Mouse (Mus musculus): ENCODE measurements around the gene Zic2.
"Not testable (repeated sequence)": the region's sequence is repeated elsewhere in the genome, so short reads cannot be mapped to it uniquely, and the experiment has no call there.

Zic2 gene

GRCm38 (mm10) chr14:122461966-122462365, 13.3 kb upstream of the Zic2 start:
- DNase-seq (ENCODE audit: low read depth, low spot score), result no peak

DNA sequence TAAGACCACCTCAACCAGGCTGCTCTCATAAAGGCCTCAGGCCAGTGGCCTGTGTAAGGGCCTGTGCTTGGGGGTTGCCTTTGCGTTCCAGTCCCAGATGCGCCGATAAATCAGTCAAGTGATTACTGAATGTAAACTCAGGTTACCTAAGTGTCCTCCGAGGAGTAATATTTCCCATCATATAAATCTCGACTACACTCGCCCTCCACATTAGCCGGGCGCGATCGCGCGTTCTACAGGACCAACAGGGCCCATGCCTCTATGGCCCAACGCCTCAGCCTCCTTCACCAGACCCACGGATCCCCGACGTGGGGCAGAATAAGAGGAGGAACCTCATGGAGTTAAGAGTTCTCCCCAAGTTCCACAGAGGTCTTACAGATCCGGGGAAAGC, 12.6 kb upstream of the Zic2 start:
- no peak for DNase-seq (ENCODE audit: low read depth, low spot score)

DNA sequence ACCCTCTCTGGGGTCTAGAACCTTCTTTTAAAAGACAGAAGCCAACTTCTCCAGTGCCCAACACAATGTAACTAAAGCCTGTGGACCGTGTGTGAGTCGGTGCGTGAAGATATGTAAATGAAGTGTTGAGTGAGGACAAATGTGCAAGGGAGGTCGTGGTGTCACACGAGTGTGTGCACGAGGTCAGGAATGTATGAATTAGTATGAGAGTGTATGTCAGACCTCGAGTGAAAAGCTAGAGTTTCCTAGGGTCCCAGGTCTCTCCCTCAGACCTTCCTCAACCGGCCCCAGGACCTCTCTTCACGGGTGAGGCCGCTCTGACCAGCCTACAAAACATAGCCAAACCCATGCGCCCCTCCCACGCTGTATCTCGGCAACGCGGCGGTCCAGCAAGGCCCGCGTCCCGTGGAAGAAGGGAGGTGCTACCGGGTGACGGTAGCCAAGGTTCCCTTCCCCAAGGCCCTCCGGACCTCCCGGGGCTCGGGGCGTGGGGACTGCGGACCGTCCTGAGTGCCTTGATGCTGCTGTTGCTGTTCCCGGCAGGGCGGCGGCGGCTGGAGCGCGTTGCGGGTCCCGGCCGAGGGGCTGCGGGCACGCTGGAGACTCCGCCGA, 12.0 kb upstream of the Zic2 start:
- DNase-seq (ENCODE audit: low read depth, low spot score), result no peak

DNA sequence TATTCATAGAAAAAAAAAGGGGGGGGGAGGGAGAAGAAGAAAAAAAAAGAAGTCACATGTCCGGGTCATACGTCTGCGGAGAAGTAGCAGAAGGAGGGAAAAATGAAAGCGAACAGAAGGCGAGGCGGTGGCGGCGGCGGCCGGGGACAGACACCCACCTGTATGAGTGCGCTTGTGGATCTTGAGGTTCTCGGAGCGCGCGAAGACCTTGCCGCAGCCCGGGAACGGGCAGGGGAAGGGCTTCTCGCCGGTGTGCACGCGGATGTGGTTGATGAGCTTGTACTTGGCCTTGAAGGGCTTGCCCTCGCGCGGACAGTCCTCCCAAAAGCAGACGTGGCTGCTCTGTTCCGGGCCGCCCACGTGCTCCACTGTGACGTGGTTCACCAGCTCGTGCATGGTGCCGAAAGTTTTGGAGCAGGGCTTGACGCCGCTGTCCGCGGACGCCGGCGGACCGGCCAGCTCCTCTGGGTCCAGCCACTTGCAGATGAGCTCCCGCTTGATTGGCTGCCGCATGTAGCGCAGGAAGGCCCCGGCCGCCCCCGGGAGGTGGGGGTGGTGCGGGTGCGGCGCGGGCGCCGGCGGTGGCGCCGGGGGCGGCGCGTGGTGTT, 11.4 kb upstream of the Zic2 start:
- DNase-seq (ENCODE audit: low read depth, low spot score), result not testable (repeated sequence)

DNA sequence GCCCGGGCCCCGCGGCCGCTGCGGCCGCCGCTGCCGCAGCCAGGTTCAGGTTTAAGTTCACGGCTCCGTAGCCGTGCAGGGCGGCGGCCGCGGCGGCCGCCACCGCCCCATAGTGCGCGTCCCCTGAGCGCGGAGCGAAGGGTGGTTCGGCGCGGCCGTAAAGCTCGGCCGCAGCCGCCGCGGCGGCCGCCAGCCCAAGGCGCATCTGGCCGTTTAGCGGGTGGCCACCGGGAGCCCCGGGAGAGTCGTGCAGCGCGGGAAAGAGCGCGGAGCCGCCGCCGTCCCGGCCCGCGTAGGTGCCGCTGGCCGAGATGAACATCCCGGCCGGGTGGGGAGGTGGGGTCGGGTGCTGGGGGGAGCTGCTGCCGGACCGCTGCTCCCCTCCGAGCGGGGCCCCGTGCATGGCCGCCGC, 10.9 kb upstream of the Zic2 start:
- no peak for DNase-seq (ENCODE audit: low read depth, low spot score)

- DNase-seq (ENCODE audit: low read depth, low spot score), result no peak
Observed at GRCm38 (mm10) chr14:122464763-122465741, 10.2 kb upstream of the Zic2 start, which contains the start of gene Zic5. TSS of gene Zic5 (minus strand) at chr14:122465677.

GRCm38 (mm10) chr14:122465931-122466490, 9.2 kb upstream of the Zic2 start:
- no peak for DNase-seq (ENCODE audit: low read depth, low spot score)

- DNase-seq (ENCODE audit: low read depth, low spot score), result no peak
Observed at GRCm38 (mm10) chr14:122466756-122467362, 8.4 kb upstream of the Zic2 start.

- DNase-seq (ENCODE audit: low read depth, low spot score), result no peak
Observed at GRCm38 (mm10) chr14:122467926-122468841, 7.1 kb upstream of the Zic2 start.

DNA sequence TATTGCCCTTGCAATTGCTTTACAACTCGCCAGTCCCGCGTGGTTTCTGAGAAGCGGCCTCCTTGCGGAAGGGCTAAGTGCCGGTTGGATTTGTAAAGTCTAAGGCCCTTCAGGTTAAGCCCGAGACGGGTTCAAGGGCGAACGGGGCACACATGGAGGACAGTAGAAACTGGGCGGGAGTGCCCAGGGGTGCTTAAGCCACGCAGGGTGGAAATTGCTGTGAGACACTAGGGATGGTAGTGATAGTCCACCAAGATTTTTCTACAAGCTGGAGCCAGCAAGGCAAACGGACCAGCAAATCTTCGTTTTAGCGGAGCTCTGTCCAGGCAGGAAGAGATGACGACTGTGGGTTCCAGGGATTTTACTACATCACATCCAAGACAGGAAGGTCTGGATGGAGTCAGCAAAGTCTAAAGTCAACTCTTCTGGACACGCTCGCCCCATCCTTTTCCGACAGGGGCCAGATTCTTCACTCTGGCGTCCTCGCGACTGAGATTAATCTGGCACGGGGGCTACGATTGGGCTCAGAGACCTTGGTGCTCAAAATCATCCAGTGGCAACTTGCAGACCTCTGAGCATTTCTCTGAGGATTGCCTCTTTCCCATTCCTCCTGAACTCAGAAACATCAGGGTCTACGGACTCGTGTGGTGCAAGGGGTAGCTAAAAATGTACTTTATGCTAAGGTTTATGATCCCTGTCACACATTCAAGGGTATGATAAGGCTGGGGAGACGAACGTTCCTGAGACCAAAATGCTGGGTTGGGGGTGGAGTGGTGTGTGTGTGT, 6.1 kb upstream of the Zic2 start:
- no peak for DNase-seq (ENCODE audit: low read depth, low spot score)

- no peak for DNase-seq (ENCODE audit: low read depth, low spot score)
Observed at GRCm38 (mm10) chr14:122471449-122472085, 3.7 kb upstream of the Zic2 start.

- no peak for DNase-seq (ENCODE audit: low read depth, low spot score)
Observed at GRCm38 (mm10) chr14:122472161-122472560, 3.1 kb upstream of the Zic2 start.

DNA sequence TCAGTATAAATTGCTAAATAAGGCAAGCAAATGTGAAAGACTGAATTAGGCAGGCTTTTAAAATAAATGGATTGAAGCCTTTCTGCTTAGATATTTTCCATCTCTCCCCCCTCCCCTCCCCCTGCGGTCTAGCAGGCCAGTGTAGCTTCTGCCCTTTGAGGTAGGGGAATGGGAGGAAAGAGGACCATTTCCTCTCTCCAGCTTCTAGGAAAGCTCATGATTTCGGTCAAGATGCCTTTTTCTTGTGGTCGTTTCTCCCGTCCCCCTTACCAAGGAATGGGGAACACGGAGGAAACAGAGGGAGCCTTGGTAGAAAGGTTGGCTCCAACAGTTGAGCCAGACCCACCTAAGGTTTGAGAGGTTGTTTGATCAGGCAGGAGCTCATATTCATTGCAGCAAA, 2.6 kb upstream of the Zic2 start:
- DNase-seq (ENCODE audit: low read depth, low spot score), result no peak

- DNase-seq (ENCODE audit: low read depth, low spot score), result no peak
Observed at GRCm38 (mm10) chr14:122473211-122473751, 2.0 kb upstream of the Zic2 start.

- no peak for DNase-seq (ENCODE audit: low read depth, low spot score)
Observed at GRCm38 (mm10) chr14:122474041-122474890, 969 bp upstream of the Zic2 start.

DNA sequence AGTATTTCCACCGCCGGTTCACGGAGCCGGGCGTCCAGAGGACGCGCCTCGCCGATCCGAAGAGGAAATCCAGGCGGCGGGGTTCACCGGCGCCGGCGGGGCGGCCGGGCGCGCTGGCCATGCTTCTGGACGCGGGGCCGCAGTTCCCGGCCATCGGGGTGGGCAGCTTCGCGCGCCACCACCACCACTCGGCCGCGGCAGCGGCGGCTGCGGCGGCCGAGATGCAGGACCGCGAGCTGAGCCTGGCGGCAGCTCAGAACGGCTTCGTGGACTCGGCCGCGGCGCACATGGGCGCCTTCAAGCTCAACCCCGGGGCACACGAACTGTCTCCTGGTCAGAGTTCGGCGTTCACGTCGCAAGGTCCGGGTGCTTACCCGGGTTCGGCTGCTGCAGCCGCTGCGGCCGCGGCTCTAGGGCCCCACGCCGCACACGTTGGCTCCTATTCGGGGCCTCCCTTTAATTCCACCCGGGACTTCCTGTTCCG, 364 bp downstream of the Zic2 start:
- DNase-seq (ENCODE audit: low read depth, low spot score), result no peak

DNA sequence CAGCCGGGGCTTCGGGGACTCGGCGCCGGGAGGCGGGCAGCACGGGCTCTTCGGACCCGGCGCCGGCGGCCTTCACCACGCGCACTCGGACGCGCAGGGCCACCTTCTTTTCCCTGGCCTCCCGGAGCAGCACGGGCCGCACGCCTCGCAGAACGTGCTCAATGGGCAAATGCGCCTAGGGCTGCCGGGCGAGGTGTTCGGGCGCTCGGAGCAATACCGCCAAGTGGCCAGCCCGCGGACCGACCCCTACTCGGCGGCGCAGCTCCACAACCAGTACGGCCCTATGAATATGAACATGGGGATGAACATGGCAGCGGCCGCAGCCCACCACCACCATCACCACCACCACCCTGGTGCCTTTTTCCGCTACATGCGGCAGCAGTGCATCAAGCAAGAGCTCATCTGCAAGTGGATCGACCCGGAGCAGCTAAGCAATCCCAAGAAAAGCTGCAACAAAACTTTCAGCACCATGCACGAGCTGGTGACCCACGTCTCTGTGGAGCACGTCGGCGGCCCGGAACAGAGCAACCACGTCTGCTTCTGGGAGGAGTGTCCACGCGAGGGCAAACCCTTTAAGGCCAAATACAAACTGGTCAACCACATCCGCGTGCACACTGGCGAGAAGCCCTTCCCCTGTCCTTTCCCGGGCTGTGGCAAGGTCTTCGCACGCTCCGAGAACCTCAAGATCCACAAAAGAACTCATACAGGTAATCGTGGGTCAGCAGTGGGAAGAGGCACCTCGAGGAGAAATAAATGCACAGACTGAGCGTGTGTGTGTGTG, 996 bp downstream of the Zic2 start:
- no peak for DNase-seq (ENCODE audit: low read depth, low spot score)

Measured in WW6 (cell line).